Mouse (Mus musculus): Measurements from ENCODE around the gene Ogfod2.

Ogfod2 gene

GRCm38 (mm10) chr5:124111742-124112497 is at the start of gene Ogfod2:
Ogfod2 (plus strand) TSS chr5:124112297.
- peak; percentile 95 for DNase-seq (ENCODE audit: low spot score)

- no peak for DNase-seq (ENCODE audit: low spot score)
Observed at GRCm38 (mm10) chr5:124069657-124070056, 42.4 kb upstream of the Ogfod2 start.

- DNase-seq (ENCODE audit: low spot score): no peak
Observed at GRCm38 (mm10) chr5:124073682-124074081, 38.4 kb upstream of the Ogfod2 start.

GRCm38 (mm10) chr5:124074845-124075307 is 37.2 kb upstream of the Ogfod2 start:
- peak; percentile 82 for DNase-seq (ENCODE audit: low spot score)

GRCm38 (mm10) chr5:124075716-124076115 is 36.4 kb upstream of the Ogfod2 start:
- DNase-seq (ENCODE audit: low spot score): peak; percentile 63

- DNase-seq (ENCODE audit: low spot score): peak; percentile 8
Observed at GRCm38 (mm10) chr5:124076559-124076958, 35.5 kb upstream of the Ogfod2 start.

GRCm38 (mm10) chr5:124077241-124077640 is 34.9 kb upstream of the Ogfod2 start:
- peak; percentile 10 for DNase-seq (ENCODE audit: low spot score)

GRCm38 (mm10) chr5:124077856-124078460 is 34.1 kb upstream of the Ogfod2 start:
- peak; percentile 36 for DNase-seq (ENCODE audit: low spot score)

GRCm38 (mm10) chr5:124078794-124079416 is 33.2 kb upstream of the Ogfod2 start:
- peak; percentile 74 for DNase-seq (ENCODE audit: low spot score)

- DNase-seq (ENCODE audit: low spot score): peak; percentile 55
Observed at GRCm38 (mm10) chr5:124079880-124080279, 32.2 kb upstream of the Ogfod2 start.

GRCm38 (mm10) chr5:124082447-124082846 is 29.6 kb upstream of the Ogfod2 start:
- DNase-seq (ENCODE audit: low spot score): no peak

GRCm38 (mm10) chr5:124082941-124083688 is 29.0 kb upstream of the Ogfod2 start:
- peak; percentile 42 for DNase-seq (ENCODE audit: low spot score)

- DNase-seq (ENCODE audit: low spot score): peak; percentile 88
Observed at GRCm38 (mm10) chr5:124083850-124084587, 28.1 kb upstream of the Ogfod2 start.

GRCm38 (mm10) chr5:124084588-124085173 is 27.4 kb upstream of the Ogfod2 start:
- DNase-seq (ENCODE audit: low spot score): peak; percentile 84

- no peak for DNase-seq (ENCODE audit: low spot score)
Observed at GRCm38 (mm10) chr5:124085513-124085912, 26.6 kb upstream of the Ogfod2 start.

GRCm38 (mm10) chr5:124086876-124087275 is 25.2 kb upstream of the Ogfod2 start:
- no peak for DNase-seq (ENCODE audit: low spot score)

- no peak for DNase-seq (ENCODE audit: low spot score)
Observed at GRCm38 (mm10) chr5:124089868-124090267, 22.2 kb upstream of the Ogfod2 start.

GRCm38 (mm10) chr5:124091951-124092406 is 20.1 kb upstream of the Ogfod2 start:
- no peak for DNase-seq (ENCODE audit: low spot score)

GRCm38 (mm10) chr5:124093120-124093794 is 18.8 kb upstream of the Ogfod2 start:
- no peak for DNase-seq (ENCODE audit: low spot score)

- no peak for DNase-seq (ENCODE audit: low spot score)
Observed at GRCm38 (mm10) chr5:124093852-124094604, 18.1 kb upstream of the Ogfod2 start.

All from T-cell, adult 2 months (primary cell).